Mouse (Mus musculus): ENCODE results near the gene Wwox. TPM values are rescaled to one million over a fixed set of nuclear protein-coding genes. Genes with fewer than 3 reads are reported as not detected.

The Wwox gene
- polyA plus RNA-seq, 1 experiment from 2014 or later, result 6.6 TPM

GRCm38 (mm10) chr8:114615908-114616307 lies 176.5 kb downstream of the Wwox start:
- 25% methylated on average over 6 of the region's 6 CpGs for WGBS (ENCODE audit: missing documents)
- Histone ChIP-seq H3K36me3 (ENCODE audit: inconsistent target) (no peaks in the 10 kb centered on the region), H3K4me3 (ENCODE audit: inconsistent target) (no peak overlapping the region), H3K79me2 (ENCODE audit: inconsistent target) (no peaks in the 10 kb centered on the region), H3K27ac (no peak overlapping the region)

DNA sequence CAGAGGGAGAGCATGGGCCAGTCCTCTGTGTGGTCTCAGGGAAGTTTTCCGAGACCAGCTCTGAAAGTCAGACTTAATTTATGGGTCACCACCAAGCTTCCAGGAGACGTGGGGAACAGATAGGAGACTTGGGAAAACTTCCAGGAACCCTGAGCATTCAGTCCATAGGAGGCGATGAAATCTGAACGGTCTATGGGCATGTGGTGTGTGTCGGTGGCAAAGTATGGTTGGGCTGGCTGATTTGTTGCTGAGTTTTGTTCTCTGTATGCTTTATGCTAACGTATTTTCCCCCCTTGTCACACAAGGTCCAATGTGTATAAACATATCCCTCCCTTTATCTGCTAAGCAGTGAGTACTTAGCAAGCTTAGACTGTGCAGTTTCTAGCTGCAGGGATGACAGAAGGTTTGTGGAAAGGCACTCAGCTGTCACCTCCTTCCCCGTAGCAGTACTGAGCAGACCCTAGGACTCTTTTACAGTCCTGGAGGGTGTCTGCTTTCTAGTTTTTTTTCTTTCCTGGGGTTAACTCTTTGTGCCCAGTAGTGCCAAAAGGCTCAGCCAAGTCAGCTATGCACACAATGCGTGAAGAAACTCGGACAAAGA lies 179.6 kb downstream of the Wwox start:
- Histone ChIP-seq H3K27ac (no peak overlapping the region), H3K79me2 (ENCODE audit: inconsistent target) (no peaks in the 10 kb centered on the region), H3K4me3 (ENCODE audit: inconsistent target) (no peak overlapping the region), H3K36me3 (ENCODE audit: inconsistent target) (no peaks in the 10 kb centered on the region)
- WGBS (ENCODE audit: missing documents), result 91% methylated on average over 9 of the region's 9 CpGs

DNA sequence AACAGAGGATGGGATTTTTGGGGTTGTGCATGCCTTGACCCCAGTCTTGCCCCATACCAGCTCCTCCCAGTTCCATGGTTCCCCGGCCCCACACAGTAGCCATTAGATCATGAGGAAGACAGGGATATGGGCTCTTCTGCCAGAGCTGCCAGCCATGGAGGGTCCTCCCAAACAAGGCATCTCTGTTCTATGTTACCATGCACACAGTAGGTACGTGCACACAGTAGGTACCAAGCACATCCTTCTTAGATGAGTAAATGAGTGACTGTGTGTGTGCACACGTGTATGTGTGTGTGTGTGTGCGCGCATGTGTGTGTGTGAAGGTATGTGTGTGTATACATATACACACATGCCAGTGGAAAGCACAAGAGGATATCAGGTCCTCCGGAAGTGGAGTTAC lies 185.9 kb downstream of the Wwox start:
- Histone ChIP-seq H3K36me3 (ENCODE audit: inconsistent target) (no peaks in the 10 kb centered on the region), H3K27ac (no peak overlapping the region), H3K79me2 (ENCODE audit: inconsistent target) (no peaks in the 10 kb centered on the region), H3K4me3 (ENCODE audit: inconsistent target) (no peak overlapping the region)
- WGBS (ENCODE audit: missing documents), result 90% methylated on average over 6 of the region's 6 CpGs

DNA sequence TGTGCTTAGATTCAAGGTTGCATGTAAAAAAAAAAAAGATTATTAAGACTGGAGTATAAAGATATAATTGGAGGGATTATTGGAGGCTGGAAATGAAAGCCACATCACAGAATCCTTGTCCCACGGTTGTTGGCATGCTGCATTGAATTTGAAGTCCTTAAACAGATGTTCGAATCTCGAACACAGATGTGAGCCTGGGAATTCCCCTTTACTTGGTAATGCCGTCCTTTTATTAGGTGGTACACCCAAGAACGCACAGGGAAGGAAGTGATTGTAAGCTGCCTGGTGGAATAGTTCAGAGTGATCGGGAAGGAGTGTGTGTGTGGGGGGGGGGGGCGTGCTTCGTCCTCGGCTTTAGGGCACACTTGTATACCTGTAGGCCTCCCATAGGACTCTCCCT lies 187.4 kb downstream of the Wwox start:
- no peak overlapping the region for H3K4me3 ChIP-seq (ENCODE audit: inconsistent target)
- 91% methylated on average over 9 of the region's 9 CpGs for WGBS (ENCODE audit: missing documents)

GRCm38 (mm10) chr8:114629719-114630118 lies 190.3 kb downstream of the Wwox start:
- Histone ChIP-seq H3K79me2 (ENCODE audit: inconsistent target) (no peaks in the 10 kb centered on the region), H3K27ac (no peak overlapping the region), H3K36me3 (ENCODE audit: inconsistent target) (no peaks in the 10 kb centered on the region), H3K4me3 (ENCODE audit: inconsistent target) (no peak overlapping the region)
- 38% methylated on average over 7 of the region's 7 CpGs for WGBS (ENCODE audit: missing documents)

More for the DNA sequence above, 187.4 kb downstream of the Wwox start:
- no peak overlapping the region for H3K27ac ChIP-seq
- no peaks in the 10 kb centered on the region for H3K36me3 ChIP-seq (ENCODE audit: inconsistent target)
- H3K79me2 ChIP-seq (ENCODE audit: inconsistent target), result no peaks in the 10 kb centered on the region

DNA sequence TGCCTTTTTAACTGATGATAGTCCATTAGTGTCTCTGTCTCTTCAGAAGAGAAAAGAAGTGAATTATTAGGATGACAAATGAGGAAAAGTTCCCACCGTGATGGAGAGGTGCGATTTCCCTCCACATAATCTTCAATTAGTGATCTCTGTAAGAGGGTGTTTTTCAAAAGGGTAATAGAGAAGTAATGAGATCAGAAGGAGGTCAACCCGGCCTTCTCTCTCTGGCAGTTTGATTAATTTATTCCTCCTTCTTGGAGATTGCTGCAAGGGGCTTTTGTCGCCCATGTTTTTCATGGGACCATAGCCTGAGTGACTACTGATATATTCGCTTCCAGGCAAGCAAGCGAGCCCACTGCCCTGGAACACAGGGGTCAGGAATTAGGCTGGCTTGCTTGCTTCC lies 191.6 kb downstream of the Wwox start:
- Histone ChIP-seq H3K79me2 (ENCODE audit: inconsistent target) (no peaks in the 10 kb centered on the region), H3K4me3 (ENCODE audit: inconsistent target) (no peak overlapping the region), H3K27ac (no peak overlapping the region), H3K36me3 (ENCODE audit: inconsistent target) (no peaks in the 10 kb centered on the region)
- 92% methylated on average over 6 of the region's 6 CpGs for WGBS (ENCODE audit: missing documents)

DNA sequence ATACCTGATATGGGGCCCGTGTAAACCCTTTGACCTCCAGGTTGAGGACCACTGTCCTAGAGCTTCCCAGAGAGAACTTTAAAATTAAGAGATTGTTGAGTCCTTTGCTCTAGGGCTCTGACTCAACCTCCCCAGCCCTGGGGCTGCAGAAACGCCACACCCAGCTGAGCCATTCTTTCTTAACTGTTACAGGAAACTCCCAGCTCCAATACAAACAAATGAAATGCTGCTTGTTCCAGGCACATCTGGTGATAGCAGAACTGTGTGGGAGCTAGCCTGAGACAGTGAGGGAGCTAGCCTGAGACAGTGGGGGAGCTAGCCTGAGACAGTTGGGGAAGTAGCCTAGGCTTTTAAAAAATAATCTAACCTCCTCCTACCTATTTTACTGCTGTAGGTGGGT lies 194.7 kb downstream of the Wwox start:
- 88% methylated on average over 2 of the region's 2 CpGs for WGBS (ENCODE audit: missing documents)
- Histone ChIP-seq H3K36me3 (ENCODE audit: inconsistent target) (no peaks in the 10 kb centered on the region), H3K4me3 (ENCODE audit: inconsistent target) (no peak overlapping the region), H3K79me2 (ENCODE audit: inconsistent target) (no peaks in the 10 kb centered on the region), H3K27ac (no peak overlapping the region)

- H3K79me2 ChIP-seq (ENCODE audit: inconsistent target), result no peaks in the 10 kb centered on the region
- 82% methylated on average over 7 of the region's 9 CpGs for WGBS (ENCODE audit: missing documents)
- no peak overlapping the region for H3K4me3 ChIP-seq (ENCODE audit: inconsistent target)
- H3K36me3 ChIP-seq (ENCODE audit: inconsistent target), result no peaks in the 10 kb centered on the region
- no peak overlapping the region for H3K27ac ChIP-seq
Measured at GRCm38 (mm10) chr8:114634669-114635410, 195.4 kb downstream of the Wwox start.

DNA sequence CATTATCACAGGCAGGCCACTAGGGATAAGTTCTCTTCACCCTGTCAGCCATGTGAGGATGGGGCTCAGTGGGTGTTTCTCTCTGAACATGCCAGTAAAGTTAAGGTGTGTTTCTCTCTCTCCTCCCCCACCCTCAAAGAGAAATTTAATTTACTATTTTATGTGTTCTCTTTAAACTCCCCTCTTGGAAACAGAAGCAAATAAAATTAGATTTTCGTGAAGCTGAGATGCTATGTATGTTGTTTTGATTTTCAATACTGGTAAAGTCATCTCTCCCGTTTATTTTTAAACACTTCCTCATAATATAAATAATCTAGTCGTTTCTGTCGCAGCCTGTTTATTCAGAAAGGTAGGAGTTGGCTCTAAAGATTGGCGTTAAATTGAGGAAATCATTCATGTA lies 196.9 kb downstream of the Wwox start:
- 12% methylated on average over 5 of the region's 5 CpGs for WGBS (ENCODE audit: missing documents)
- no peak overlapping the region for H3K4me3 ChIP-seq (ENCODE audit: inconsistent target)
- no peaks in the 10 kb centered on the region for H3K79me2 ChIP-seq (ENCODE audit: inconsistent target)
- no peak overlapping the region for H3K27ac ChIP-seq
- H3K36me3 ChIP-seq (ENCODE audit: inconsistent target), result no peaks in the 10 kb centered on the region

GRCm38 (mm10) chr8:114641809-114642208 lies 202.4 kb downstream of the Wwox start:
- no peaks in the 10 kb centered on the region for H3K36me3 ChIP-seq (ENCODE audit: inconsistent target)
- H3K4me3 ChIP-seq (ENCODE audit: inconsistent target), result no peak overlapping the region
- 94% methylated on average over 9 of the region's 9 CpGs for WGBS (ENCODE audit: missing documents)
- no peaks in the 10 kb centered on the region for H3K79me2 ChIP-seq (ENCODE audit: inconsistent target)
- H3K27ac ChIP-seq, result no peak overlapping the region

DNA sequence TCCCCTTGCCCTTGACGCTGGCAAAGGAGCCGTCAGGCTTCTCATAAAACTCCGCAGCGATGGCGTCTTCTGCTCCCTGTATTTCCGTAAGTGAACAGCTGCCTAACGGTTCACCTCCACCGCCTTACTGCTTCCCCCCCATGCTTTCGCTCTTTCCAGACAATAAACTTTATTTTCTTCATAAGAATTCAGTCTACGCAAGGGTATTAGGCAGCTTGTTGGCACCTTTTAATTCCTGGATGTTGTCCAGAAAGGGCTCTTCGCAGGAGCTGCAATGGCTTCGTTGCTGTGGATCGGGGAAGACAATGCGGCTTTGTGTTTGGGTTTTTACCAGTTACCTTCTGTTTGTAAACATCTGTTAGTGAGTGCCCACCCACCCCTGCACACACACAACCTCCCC lies 211.3 kb downstream of the Wwox start:
- WGBS (ENCODE audit: missing documents), result 92% methylated on average over 14 of the region's 14 CpGs
- Histone ChIP-seq H3K79me2 (ENCODE audit: inconsistent target) (no peaks in the 10 kb centered on the region), H3K36me3 (ENCODE audit: inconsistent target) (no peaks in the 10 kb centered on the region), H3K27ac (no peak overlapping the region), H3K4me3 (ENCODE audit: inconsistent target) (no peak overlapping the region)

GRCm38 (mm10) chr8:114657789-114658188 lies 218.3 kb downstream of the Wwox start:
- H3K36me3 ChIP-seq (ENCODE audit: inconsistent target), result no peaks in the 10 kb centered on the region
- 53% methylated on average over 4 of the region's 4 CpGs for WGBS (ENCODE audit: missing documents)
- no peak overlapping the region for H3K27ac ChIP-seq
- no peak overlapping the region for H3K4me3 ChIP-seq (ENCODE audit: inconsistent target)
- no peaks in the 10 kb centered on the region for H3K79me2 ChIP-seq (ENCODE audit: inconsistent target)

- 51% methylated on average over 3 of the region's 4 CpGs for WGBS (ENCODE audit: missing documents)
Measured at GRCm38 (mm10) chr8:114658475-114658874, 219.0 kb downstream of the Wwox start.

DNA sequence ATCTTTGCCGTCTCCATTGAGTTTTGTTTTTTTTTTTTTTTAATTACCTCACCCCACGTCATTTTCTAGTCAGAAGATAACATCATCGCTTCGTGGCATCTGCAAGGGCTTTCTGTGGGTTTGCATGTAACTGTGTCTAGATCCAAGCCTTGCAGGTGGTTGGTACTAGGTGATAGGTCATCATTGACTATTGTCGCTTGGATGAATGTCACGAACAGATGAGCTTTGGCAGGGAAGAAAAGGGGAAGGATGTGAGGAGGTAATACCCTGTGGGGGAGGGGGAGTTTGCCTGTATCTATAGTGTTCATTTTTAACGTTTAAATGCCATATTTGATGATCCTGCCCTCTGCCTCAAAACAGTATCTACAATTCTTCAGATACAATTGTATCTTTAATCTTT lies 223.6 kb downstream of the Wwox start:
- H3K27ac ChIP-seq, result no peak overlapping the region
- H3K79me2 ChIP-seq (ENCODE audit: inconsistent target), result no peaks in the 10 kb centered on the region
- H3K4me3 ChIP-seq (ENCODE audit: inconsistent target), result no peak overlapping the region
- 49% methylated on average over 7 of the region's 7 CpGs for WGBS (ENCODE audit: missing documents)
- H3K36me3 ChIP-seq (ENCODE audit: inconsistent target), result no peaks in the 10 kb centered on the region

More at GRCm38 (mm10) chr8:114658475-114658874, 219.0 kb downstream of the Wwox start:
- Histone ChIP-seq H3K4me3 (ENCODE audit: inconsistent target) (no peak overlapping the region), H3K36me3 (ENCODE audit: inconsistent target) (no peaks in the 10 kb centered on the region), H3K27ac (no peak overlapping the region), H3K79me2 (ENCODE audit: inconsistent target) (no peaks in the 10 kb centered on the region)

DNA sequence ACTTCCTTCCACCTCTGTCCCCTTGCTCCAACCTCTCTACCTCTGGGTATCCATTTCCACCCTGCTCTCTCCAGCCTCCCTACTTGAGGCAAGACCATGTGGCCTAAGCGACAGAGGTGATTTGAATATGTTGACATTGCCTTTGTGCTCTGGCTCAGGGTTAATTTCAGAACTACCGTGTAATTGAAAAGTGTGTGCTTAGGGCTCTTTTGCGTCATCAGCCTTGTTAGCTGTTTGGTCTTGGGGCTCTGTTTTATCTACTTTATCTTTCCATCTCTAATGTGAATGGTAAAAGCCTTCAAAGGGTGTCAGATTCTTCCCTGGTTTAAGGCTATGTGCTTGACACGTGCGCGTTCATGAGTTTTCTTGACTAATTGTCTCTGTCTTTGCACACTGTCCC lies 226.1 kb downstream of the Wwox start:
- 96% methylated on average over 5 of the region's 6 CpGs for WGBS (ENCODE audit: missing documents)
- no peak overlapping the region for H3K4me3 ChIP-seq (ENCODE audit: inconsistent target)
- no peaks in the 10 kb centered on the region for H3K36me3 ChIP-seq (ENCODE audit: inconsistent target)
- H3K27ac ChIP-seq, result no peak overlapping the region
- H3K79me2 ChIP-seq (ENCODE audit: inconsistent target), result no peaks in the 10 kb centered on the region
